Mouse (Mus musculus): ENCODE data around the gene Hnrnpa2b1. TPM values are rescaled to one million over a fixed set of nuclear protein-coding genes. Genes with fewer than 3 reads are reported as not detected.

Gene Hnrnpa2b1
- polyA plus RNA-seq, 1 experiment = 20.9 TPM

DNA sequence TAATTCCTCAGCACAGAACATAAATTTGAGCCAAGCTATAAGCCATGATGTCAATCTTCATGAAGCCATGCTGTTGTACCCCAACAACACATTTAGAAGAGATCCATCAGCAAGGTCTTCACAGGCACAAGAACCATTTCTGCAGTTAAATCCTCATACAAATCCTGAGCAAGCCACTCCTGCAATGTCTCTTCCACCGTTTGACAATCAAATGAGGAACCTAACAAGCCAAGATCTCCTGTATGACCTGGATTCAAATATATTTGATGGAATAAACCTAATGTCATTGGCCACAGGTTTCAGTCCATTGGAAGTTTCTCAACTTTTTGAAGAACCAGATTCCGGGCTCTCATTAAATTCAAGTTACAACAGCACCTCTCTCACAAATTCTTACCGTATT, 12.4 kb downstream of the Hnrnpa2b1 start:
- Histone ChIP-seq H3K27me3 (ENCODE audit: control insufficient read depth, insufficient read depth, low read length) (no peaks in the 10 kb centered on the region), H3K36me3 (ENCODE audit: control insufficient read depth, insufficient read depth, low read length) (peaks cover 27% of the 10 kb centered on the region)
- WGBS = 56% methylated on average over 3 of the region's 3 CpGs

GRCm38 (mm10) chr6:51456198-51456597, 13.5 kb downstream of the Hnrnpa2b1 start:
- Histone ChIP-seq H3K27me3 (ENCODE audit: control insufficient read depth, insufficient read depth, low read length) (no peaks in the 10 kb centered on the region), H3K27ac (ENCODE audit: insufficient read depth, low read depth, low read length) (no peak overlapping the region), H3K36me3 (ENCODE audit: control insufficient read depth, insufficient read depth, low read length) (peaks cover 18% of the 10 kb centered on the region), H3K4me3 (ENCODE audit: low read depth, low read length) (no peak overlapping the region), H3K4me1 (ENCODE audit: control insufficient read depth, insufficient read depth, insufficient read length, low read length) (no peaks in the 10 kb centered on the region)
- WGBS = 50% methylated on average over 1 of the region's 1 CpGs
- no peak for TF ChIP-seq CTCF (IDR thresholded peaks at IDR 0.05; ENCODE audit: extremely low read depth, insufficient read length, insufficient replicate concordance, low read depth, low read length)
- no peak for TF ChIP-seq POLR2A (IDR thresholded peaks at IDR 0.05; ENCODE audit: low read depth, low read length)

More for the DNA sequence above, 12.4 kb downstream of the Hnrnpa2b1 start:
- no peaks in the 10 kb centered on the region for H3K4me1 ChIP-seq (ENCODE audit: control insufficient read depth, insufficient read depth, insufficient read length, low read length)
- H3K27ac ChIP-seq (ENCODE audit: insufficient read depth, low read depth, low read length) = no peak overlapping the region
- no peak overlapping the region for H3K4me3 ChIP-seq (ENCODE audit: low read depth, low read length)
- TF ChIP-seq CTCF (IDR thresholded peaks at IDR 0.05; ENCODE audit: extremely low read depth, insufficient read length, insufficient replicate concordance, low read depth, low read length) = no peak
- no peak for TF ChIP-seq POLR2A (IDR thresholded peaks at IDR 0.05; ENCODE audit: low read depth, low read length)

GRCm38 (mm10) chr6:51454949-51455348, 14.7 kb downstream of the Hnrnpa2b1 start:
- Histone ChIP-seq H3K27me3 (ENCODE audit: control insufficient read depth, insufficient read depth, low read length) (no peaks in the 10 kb centered on the region), H3K4me1 (ENCODE audit: control insufficient read depth, insufficient read depth, insufficient read length, low read length) (no peaks in the 10 kb centered on the region), H3K27ac (ENCODE audit: insufficient read depth, low read depth, low read length) (no peak overlapping the region), H3K36me3 (ENCODE audit: control insufficient read depth, insufficient read depth, low read length) (peaks cover 10% of the 10 kb centered on the region), H3K4me3 (ENCODE audit: low read depth, low read length) (no peak overlapping the region)
- TF ChIP-seq CTCF (IDR thresholded peaks at IDR 0.05; ENCODE audit: extremely low read depth, insufficient read length, insufficient replicate concordance, low read depth, low read length) = no peak
- TF ChIP-seq POLR2A (IDR thresholded peaks at IDR 0.05; ENCODE audit: low read depth, low read length) = no peak
- WGBS = 16% methylated on average over 3 of the region's 3 CpGs

DNA sequence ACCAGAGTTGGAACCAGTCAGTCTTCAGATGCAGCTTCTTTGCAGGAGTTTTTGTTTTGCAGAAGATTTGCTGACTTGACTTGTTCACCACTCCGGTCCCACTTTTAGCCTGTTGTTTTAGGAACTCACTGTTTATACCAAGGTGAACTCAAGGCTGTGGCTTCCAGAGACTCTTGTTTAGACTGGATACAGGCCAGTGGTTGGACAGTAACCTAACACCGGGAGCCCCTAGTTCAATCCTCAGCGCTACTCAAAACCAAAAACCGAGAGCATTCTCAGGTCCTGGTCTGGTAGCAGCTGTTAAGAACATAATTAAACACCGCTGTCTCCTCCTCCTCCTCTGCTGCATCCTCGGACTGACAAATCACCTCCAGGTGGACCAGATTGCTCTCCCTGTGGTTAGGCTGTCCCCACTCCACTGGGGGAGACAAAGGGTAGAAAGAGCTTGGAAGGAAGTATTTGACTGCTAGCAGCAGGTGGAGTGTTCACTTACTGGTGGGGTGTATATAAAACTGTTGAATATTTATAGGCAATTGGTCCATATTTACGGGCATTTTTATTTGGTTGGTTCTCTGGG, 16.7 kb downstream of the Hnrnpa2b1 start:
- WGBS = 64% methylated on average over 7 of the region's 7 CpGs
- Histone ChIP-seq H3K27me3 (ENCODE audit: control insufficient read depth, insufficient read depth, low read length) (no peaks in the 10 kb centered on the region), H3K4me3 (ENCODE audit: low read depth, low read length) (no peak overlapping the region), H3K4me1 (ENCODE audit: control insufficient read depth, insufficient read depth, insufficient read length, low read length) (no peaks in the 10 kb centered on the region), H3K36me3 (ENCODE audit: control insufficient read depth, insufficient read depth, low read length) (peaks cover 4% of the 10 kb centered on the region; the same call in 1 of the 2 replicates), H3K27ac (ENCODE audit: insufficient read depth, low read depth, low read length) (no peak overlapping the region)
- TF ChIP-seq POLR2A (IDR thresholded peaks at IDR 0.05; ENCODE audit: low read depth, low read length) = no peak
- TF ChIP-seq CTCF (IDR thresholded peaks at IDR 0.05; ENCODE audit: extremely low read depth, insufficient read length, insufficient replicate concordance, low read depth, low read length) = no peak

DNA sequence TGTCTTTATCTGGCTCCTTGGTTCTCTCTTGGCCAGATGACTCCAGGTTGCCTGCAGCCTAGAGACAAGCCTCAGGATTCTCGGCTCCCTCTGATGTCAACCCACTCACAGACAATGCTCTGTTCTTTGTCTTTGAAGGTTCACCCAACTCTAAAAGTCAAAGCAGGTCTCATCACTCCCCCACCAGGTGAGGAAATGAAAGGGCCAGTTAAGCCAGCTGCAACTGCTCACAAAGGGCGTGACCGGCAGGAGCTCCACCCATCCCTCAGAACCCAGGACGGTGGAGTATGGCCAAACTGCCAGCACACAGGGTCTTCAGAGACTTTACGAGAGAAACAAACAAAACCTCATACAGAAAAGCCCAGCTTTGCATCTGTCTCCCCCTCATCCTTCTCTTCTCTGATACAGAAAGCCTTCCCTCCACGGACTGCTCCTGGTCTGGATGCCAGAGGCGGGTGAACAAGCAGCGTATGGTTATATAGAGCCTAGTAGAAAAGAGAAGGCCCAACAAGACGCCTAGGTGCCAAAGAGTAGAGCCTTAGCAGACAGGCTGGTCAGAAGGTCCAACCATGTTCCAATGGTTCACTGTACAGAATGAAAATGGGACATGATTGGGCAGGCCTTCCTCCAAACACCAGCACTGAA, 27.4 kb downstream of the Hnrnpa2b1 start:
- Histone ChIP-seq H3K27ac (ENCODE audit: insufficient read depth, low read depth, low read length) (no peak overlapping the region), H3K27me3 (ENCODE audit: control insufficient read depth, insufficient read depth, low read length) (no peaks in the 10 kb centered on the region), H3K36me3 (ENCODE audit: control insufficient read depth, insufficient read depth, low read length) (no peaks in the 10 kb centered on the region), H3K4me1 (ENCODE audit: control insufficient read depth, insufficient read depth, insufficient read length, low read length) (no peaks in the 10 kb centered on the region), H3K4me3 (ENCODE audit: low read depth, low read length) (no peak overlapping the region)
- WGBS = 52% methylated on average over 9 of the region's 9 CpGs
- no peak for TF ChIP-seq POLR2A (IDR thresholded peaks at IDR 0.05; ENCODE audit: low read depth, low read length)
- TF ChIP-seq CTCF (IDR thresholded peaks at IDR 0.05; ENCODE audit: extremely low read depth, insufficient read length, insufficient replicate concordance, low read depth, low read length) = no peak

DNA sequence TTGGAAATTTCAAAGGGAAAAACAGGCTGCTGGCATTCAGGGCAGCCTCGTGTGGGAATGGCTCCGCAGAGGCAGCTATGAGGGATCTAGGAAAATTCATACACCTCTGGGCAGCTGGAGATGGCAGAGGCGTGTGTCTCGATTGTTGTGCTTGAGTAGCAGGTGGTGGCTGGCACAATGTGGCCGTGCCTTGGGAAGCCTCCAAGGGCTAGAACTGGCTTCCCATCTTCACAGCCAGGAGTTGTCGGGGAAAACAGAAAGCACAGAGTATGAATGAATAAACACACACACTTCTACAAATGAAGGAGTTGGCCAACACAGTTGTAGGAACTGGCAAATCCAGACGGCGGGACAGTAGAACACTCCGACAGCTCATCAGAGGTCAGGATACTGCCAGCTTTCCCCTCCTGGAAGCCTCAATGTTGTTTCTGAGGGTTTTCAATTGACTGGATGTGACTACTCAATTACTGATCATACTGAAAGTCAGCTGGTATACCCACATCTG, 30.8 kb downstream of the Hnrnpa2b1 start:
- Histone ChIP-seq H3K36me3 (ENCODE audit: control insufficient read depth, insufficient read depth, low read length) (no peaks in the 10 kb centered on the region), H3K4me3 (ENCODE audit: low read depth, low read length) (no peak overlapping the region), H3K27ac (ENCODE audit: insufficient read depth, low read depth, low read length) (no peak overlapping the region), H3K27me3 (ENCODE audit: control insufficient read depth, insufficient read depth, low read length) (peaks cover 2% of the 10 kb centered on the region; the same call in 1 of the 2 replicates), H3K4me1 (ENCODE audit: control insufficient read depth, insufficient read depth, insufficient read length, low read length) (no peaks in the 10 kb centered on the region)
- no peak for TF ChIP-seq CTCF (IDR thresholded peaks at IDR 0.05; ENCODE audit: extremely low read depth, insufficient read length, insufficient replicate concordance, low read depth, low read length)
- TF ChIP-seq POLR2A (IDR thresholded peaks at IDR 0.05; ENCODE audit: low read depth, low read length) = no peak
- 83% methylated on average over 9 of the region's 9 CpGs for WGBS

- Histone ChIP-seq H3K4me1 (ENCODE audit: control insufficient read depth, insufficient read depth, insufficient read length, low read length) (peaks cover 7% of the 10 kb centered on the region), H3K27ac (ENCODE audit: insufficient read depth, low read depth, low read length) (no peak overlapping the region), H3K36me3 (ENCODE audit: control insufficient read depth, insufficient read depth, low read length) (no peaks in the 10 kb centered on the region), H3K4me3 (ENCODE audit: low read depth, low read length) (no peak overlapping the region), H3K27me3 (ENCODE audit: control insufficient read depth, insufficient read depth, low read length) (peaks cover 14% of the 10 kb centered on the region)
- TF ChIP-seq CTCF (IDR thresholded peaks at IDR 0.05; ENCODE audit: extremely low read depth, insufficient read length, insufficient replicate concordance, low read depth, low read length) (no peak), POLR2A (IDR thresholded peaks at IDR 0.05; ENCODE audit: low read depth, low read length) (no peak)
- WGBS = 51% methylated on average over 4 of the region's 4 CpGs
Observed at GRCm38 (mm10) chr6:51437665-51438064, 32.0 kb downstream of the Hnrnpa2b1 start.

All from small intestine, adult 2 months (tissue).